Comparison of ENCODE assay signal across 8 mouse cellular contexts in the genomic region with DNA sequence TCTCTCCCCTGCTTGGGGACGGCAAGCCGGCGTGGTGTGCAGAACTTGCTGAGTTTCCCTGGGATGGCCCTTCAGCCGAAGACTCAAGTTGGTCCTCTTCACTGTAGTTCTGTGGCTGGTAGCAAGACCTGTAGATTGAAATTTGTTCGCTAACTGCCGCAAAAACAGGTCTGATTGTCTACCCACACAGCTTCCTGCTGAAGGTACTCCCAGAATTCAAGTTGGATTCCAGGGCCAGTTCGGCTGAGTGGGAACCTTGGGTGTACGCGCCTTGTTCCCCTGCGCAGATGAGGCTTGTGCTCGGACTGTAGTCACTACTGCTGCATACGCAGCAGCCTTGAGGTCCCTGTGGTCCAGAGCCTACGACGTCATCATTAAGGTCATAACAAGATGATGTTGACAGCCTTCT. TPM values are rescaled to one million over a fixed set of nuclear protein-coding genes. Genes with fewer than 3 reads are reported as not detected.
DNase-seq lines count a peak whose midpoint lies in the region; ATAC-seq lines count a peak whose summit lies in the region.

No protein-coding gene starts in this region.

- H3K9ac ChIP-seq in limb, embryonic 13.5 days = peak overlapping the region; percentile 79
- peak overlapping the region; percentile 78 for H3K9ac ChIP-seq in midbrain, embryonic 13.5 days (replicated peaks)

- peak; percentile 43 for ATAC-seq in frontal cortex, adult (ENCODE audit: low TSS enrichment)
- ATAC-seq in hematopoietic stem cell, adult 5-6 weeks (replicated peaks in 1 of 2; ENCODE audit: insufficient read depth in 1 of 2, low FRiP score in 2 of 2, low TSS enrichment in 1 of 2, low read depth in 1 of 2, poor library complexity in 2 of 2, severe bottlenecking in 2 of 2) = peak; percentile 17 to 51; a peak in 3 of 4 replicates
- ATAC-seq in limb, embryonic 13.5 days (ENCODE audit: low FRiP score, low read depth) = peak; percentile 10; the same call in 1 of the 2 replicates
- peak; percentile 21; the same call in 1 of the 2 replicates for ATAC-seq in midbrain, embryonic 13.5 days

- peak overlapping the region; percentile 76 for H3K4me2 ChIP-seq in limb, embryonic 13.5 days (replicated peaks)
- peak overlapping the region; percentile 88 for H3K4me2 ChIP-seq in midbrain, embryonic 13.5 days (replicated peaks)

- peaks cover 9% of the 10 kb centered on the region; the same call in 1 of the 2 replicates for H3K27me3 ChIP-seq in limb, embryonic 13.5 days
- peaks cover 17% of the 10 kb centered on the region for H3K27me3 ChIP-seq in midbrain, embryonic 13.5 days

- H3K27ac ChIP-seq in limb, embryonic 13.5 days = peak overlapping the region; percentile 29; the same call in 1 of the 2 replicates
- H3K27ac ChIP-seq in midbrain, embryonic 13.5 days = peak overlapping the region; percentile 75

- H3K36me3 ChIP-seq in limb, embryonic 13.5 days = peaks cover 11% of the 10 kb centered on the region
- H3K36me3 ChIP-seq in midbrain, embryonic 13.5 days = no peaks in the 10 kb centered on the region; the same call in 1 of the 2 replicates

- H3K4me1 ChIP-seq in limb, embryonic 13.5 days = peaks cover 22% of the 10 kb centered on the region
- peaks cover 41% of the 10 kb centered on the region for H3K4me1 ChIP-seq in midbrain, embryonic 13.5 days (replicated peaks)

- peak overlapping the region; percentile 70 for H3K4me3 ChIP-seq in limb, embryonic 13.5 days
- H3K4me3 ChIP-seq in midbrain, embryonic 13.5 days (replicated peaks) = peak overlapping the region; percentile 78

- DNase-seq in frontal cortex, postnatal 10 days (ENCODE audit: low spot score in 2 of 2) = no peak
- DNase-seq in adrenal gland, adult 2 months = peak; percentile 78
- peak; percentile 13 for DNase-seq in fibroblast of lung, adult 2 months (ENCODE audit: low read depth)
- DNase-seq in spleen, postnatal 10 days (ENCODE audit: low spot score in 2 of 2) = peak; percentile 57 to 61

- H3K9me3 ChIP-seq in limb, embryonic 13.5 days = no peaks in the 10 kb centered on the region
- H3K9me3 ChIP-seq in midbrain, embryonic 13.5 days = no peaks in the 10 kb centered on the region

- under 1% methylated on average over 14 of the region's 14 CpGs for WGBS in limb, embryonic 13.5 days
- WGBS in midbrain, embryonic 13.5 days = under 1% methylated on average over 14 of the region's 14 CpGs

RNA-seq across cellular contexts. Expression of gene Tmem123, which starts 0.6 kb away (rescaled TPM):
- total RNA-seq in adrenal gland, adult 2 months (2021) = 100 to 1,000 TPM; 188 to 194 TPM
- 84.6 and 132 TPM in 2 replicates for polyA plus RNA-seq in adrenal gland, adult 2 months (2012; rRNA removed)
- total RNA-seq in hematopoietic stem cell, adult 5-6 weeks (2017) = 185 and 188 TPM in 2 replicates
- polyA plus RNA-seq in limb, embryonic 13.5 days (2015; fragmentation: Nextera tagmentation; extraction: Ambion mirVana) = 71.7 and 73.1 TPM in 2 replicates
- 37.5 and 43.6 TPM in 2 replicates for polyA plus RNA-seq in midbrain, embryonic 13.5 days (2015; fragmentation: Nextera tagmentation; extraction: Ambion mirVana)

Comparison
In these comparisons a context has a peak if more than half of its experiments do, and no peak if none do; other contexts are left out.
1. DNase-seq: peak in adrenal gland, adult 2 months (single experiment), fibroblast of lung, adult 2 months (single experiment) and spleen, postnatal 10 days (2 of 2); none in frontal cortex, postnatal 10 days (0 of 2).
2. Peak in every context shown above with its lines, with median percentiles within 50 percentile points of each other: ATAC-seq.